Mouse (Mus musculus) intestine, embryonic 16.5 days (tissue): ENCODE data around the gene Nup93. TPM values are rescaled to one million over a fixed set of nuclear protein-coding genes. Genes with fewer than 3 reads are reported as not detected.

Experiments used
- microRNA counts: library from miRNA; unstranded; fragments of <30 nt; microRNA quantifications from one replicate; lab custom pipeline; 2016
- microRNA-seq: library from miRNA; unstranded; fragments of <30 nt; microRNA quantifications from one replicate; pipeline ENCODE4, GENCODE M21; 2016
- polyA plus RNA-seq: library from polyadenylated mRNA; unstranded; fragments of >200 nt; fragmentation: Nextera tagmentation; extraction: Ambion mirVana; gene quantifications from 2 replicates; pipeline ENCODE4 v1.2.1, GENCODE M21; 2015

Gene Nup93
- polyA plus RNA-seq, 1 experiment from 2014 or later, result 66.4 TPM

MicroRNAs encoded within 50 kb of the gene (microRNA counts, 519-probe panel; counts per million panel counts)
- microRNA mmu-miR-138 (lab: Ali Mortazavi, UCI), result 2,772 counts per million, percentile 69 among the panel's probes with 10 or more counts

Small RNA genes within 50 kb of the gene (microRNA-seq; reads per million reads assigned to microRNA genes)
- 122 reads per million, percentile 52 among the genes with 10 or more reads in this experiment for gene Mir138-2

Other genes starting within 250 kb of the Nup93 start
- 27.8 and 36.4 TPM in 2 replicates for gene Amfr, start 201.7 kb upstream of the Nup93 start, polyA plus RNA-seq
- 87.8 and 95.9 TPM in 2 replicates for gene Nudt21, start 177.5 kb upstream of the Nup93 start, polyA plus RNA-seq
- 12.5 and 13.1 TPM in 2 replicates for gene Ogfod1, start 177.4 kb upstream of the Nup93 start, polyA plus RNA-seq
- gene Bbs2, start 115.6 kb upstream of the Nup93 start, polyA plus RNA-seq, result 6.8 and 8.2 TPM in 2 replicates
- gene Mt4, start 77.4 kb upstream of the Nup93 start, polyA plus RNA-seq, result 5.5 and 6.3 TPM in 2 replicates
- gene Mt3, start 62.0 kb upstream of the Nup93 start, polyA plus RNA-seq, result 5.4 and 5.5 TPM in 2 replicates
- 600 and 738 TPM in 2 replicates for gene Mt2, start 41.9 kb upstream of the Nup93 start, polyA plus RNA-seq
- gene Mt1, start 35.5 kb upstream of the Nup93 start, polyA plus RNA-seq, result 3,631 and 3,684 TPM in 2 replicates
- gene Slc12a3, start 114.6 kb downstream of the Nup93 start, polyA plus RNA-seq, result 0.05 and 0.06 TPM in 2 replicates
- 163 and 188 TPM in 2 replicates for gene Herpud1, start 171.9 kb downstream of the Nup93 start, polyA plus RNA-seq
- gene Nlrc5, start 219.8 kb downstream of the Nup93 start, polyA plus RNA-seq, result 0.27 and 0.43 TPM in 2 replicates